8 mouse cellular contexts compared by ENCODE assay signal in the genomic region with DNA sequence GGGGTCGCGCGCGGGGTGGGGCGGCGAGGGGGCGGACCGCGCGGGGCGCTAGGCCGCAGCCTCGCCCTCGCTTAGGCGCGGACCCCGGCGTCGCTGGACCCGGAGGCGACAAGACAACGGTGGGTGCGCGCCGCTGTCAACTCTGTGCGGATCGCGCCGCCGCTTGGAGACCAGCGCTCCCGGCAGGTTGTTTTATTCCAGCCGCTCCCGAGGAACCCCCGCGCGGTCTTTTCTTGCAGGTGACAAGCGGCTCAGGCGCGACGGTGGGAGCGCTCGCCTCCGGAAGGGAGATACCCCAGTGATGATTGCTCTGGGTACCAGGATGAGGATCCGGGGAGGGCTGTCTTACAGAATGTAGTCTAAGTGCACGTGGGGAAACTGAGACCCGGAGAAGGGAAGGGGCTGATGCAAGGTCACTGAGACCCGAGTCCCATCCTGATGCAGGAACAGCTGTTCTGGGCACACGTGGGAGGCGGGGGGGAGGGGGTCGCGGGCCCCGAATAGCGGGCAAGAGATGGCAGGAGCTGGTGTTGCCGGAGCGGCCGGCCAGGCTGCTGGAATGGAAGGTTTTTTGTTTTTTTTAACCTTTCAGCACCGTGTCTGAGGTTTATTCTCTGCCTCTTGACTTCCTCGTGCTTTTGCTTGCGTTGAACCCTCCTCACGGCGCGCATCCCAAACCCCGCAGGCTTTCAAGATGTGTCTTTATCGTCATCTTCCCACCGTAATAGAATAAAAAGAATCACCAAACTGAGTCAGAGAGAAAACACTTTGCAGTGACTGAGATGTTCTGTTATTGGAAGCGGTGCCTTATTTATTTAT. TPM values are rescaled to one million over a fixed set of nuclear protein-coding genes. Genes with fewer than 3 reads are reported as not detected.
DNase-seq lines count a peak whose midpoint lies in the region; ATAC-seq and TF ChIP-seq lines count a peak whose summit lies in the region.

No protein-coding gene starts in this region.

- TF ChIP-seq POLR2A in bone marrow, adult 2 months (IDR thresholded peaks at IDR 0.05; ENCODE audit: borderline replicate concordance, control insufficient read depth, low read depth, low read length): no peak

- peak overlapping the region; percentile 35; the same call in 1 of the 2 replicates for H3K27ac ChIP-seq in bone marrow, adult 2 months (ENCODE audit: control insufficient read depth, insufficient read depth, low read depth, low read length, poor library complexity)
- peak overlapping the region; percentile 44; the same call in 1 of the 2 replicates for H3K27ac ChIP-seq in forebrain, embryonic 15.5 days (replicated peaks)
- peak overlapping the region; percentile 74 for H3K27ac ChIP-seq in liver, embryonic 13.5 days
- no peak overlapping the region; the same call in 1 of the 2 replicates for H3K27ac ChIP-seq in stomach, embryonic 14.5 days (ENCODE audit: low read length)

- H3K9me3 ChIP-seq in forebrain, embryonic 15.5 days: no peaks in the 10 kb centered on the region
- 0 out of 2 replicates have a peak, but pooled peaks cover 3% of the 10 kb centered on the region for H3K9me3 ChIP-seq in liver, embryonic 13.5 days (replicated peaks)
- no peaks in the 10 kb centered on the region for H3K9me3 ChIP-seq in stomach, embryonic 14.5 days (ENCODE audit: control insufficient read depth, low read depth, low read length)

- peak overlapping the region; percentile 72 for H3K9ac ChIP-seq in forebrain, embryonic 15.5 days (replicated peaks)
- H3K9ac ChIP-seq in liver, embryonic 13.5 days: peak overlapping the region; percentile 90
- peak overlapping the region; percentile 71 for H3K9ac ChIP-seq in stomach, embryonic 14.5 days (replicated peaks; ENCODE audit: low read depth, low read length)

- no peak for TF ChIP-seq CTCF in bone marrow, adult 2 months (IDR thresholded peaks at IDR 0.05; ENCODE audit: control insufficient read depth, insufficient read depth, low read length)

- H3K4me2 ChIP-seq in forebrain, embryonic 15.5 days (replicated peaks): peak overlapping the region; percentile 78
- H3K4me2 ChIP-seq in liver, embryonic 13.5 days: peak overlapping the region; percentile 96
- peak overlapping the region; percentile 91 for H3K4me2 ChIP-seq in stomach, embryonic 14.5 days (replicated peaks; ENCODE audit: low read depth, low read length)

- H3K4me3 ChIP-seq in bone marrow, adult 2 months (replicated peaks; ENCODE audit: control insufficient read depth, low read depth, low read length): peak overlapping the region; percentile 86
- peak overlapping the region; percentile 78 for H3K4me3 ChIP-seq in forebrain, embryonic 15.5 days
- peak overlapping the region; percentile 92 for H3K4me3 ChIP-seq in liver, embryonic 13.5 days (replicated peaks)
- H3K4me3 ChIP-seq in stomach, embryonic 14.5 days (ENCODE audit: low read depth, low read length): peak overlapping the region; percentile 93

- 0 out of 2 replicates have a peak, but pooled peaks cover 5% of the 10 kb centered on the region for H3K36me3 ChIP-seq in forebrain, embryonic 15.5 days
- peaks cover 36% of the 10 kb centered on the region for H3K36me3 ChIP-seq in liver, embryonic 13.5 days
- no peaks in the 10 kb centered on the region; the same call in 1 of the 2 replicates for H3K36me3 ChIP-seq in stomach, embryonic 14.5 days (ENCODE audit: control insufficient read depth, insufficient read depth, low read length)

- peak; percentile 43 for DNase-seq in left cerebral cortex, postnatal 4 days
- DNase-seq in left cerebral cortex, postnatal 14 days (ENCODE audit: low spot score in 2 of 2): no peak
- no peak for DNase-seq in liver, embryonic 13.5 days
- no peak for DNase-seq in T-cell, adult 2 months (ENCODE audit: low spot score)
- no peak for DNase-seq in layer of hippocampus, adult 9-11 months

- peak; percentile 84 for ATAC-seq in forebrain, embryonic 15.5 days (replicated peaks)
- ATAC-seq in liver, embryonic 13.5 days (ENCODE audit: low read depth): peak; percentile 68
- ATAC-seq in stomach, embryonic 14.5 days (ENCODE audit: insufficient number of reproducible peaks, insufficient read depth, low FRiP score, low read depth): peak; percentile 46; the same call in 1 of the 2 replicates

- peaks cover 2% of the 10 kb centered on the region; the same call in 1 of the 2 replicates for H3K4me1 ChIP-seq in bone marrow, adult 2 months (ENCODE audit: control insufficient read depth, insufficient read depth, low read length)
- H3K4me1 ChIP-seq in forebrain, embryonic 15.5 days: peaks cover 19% of the 10 kb centered on the region
- peaks cover 63% of the 10 kb centered on the region for H3K4me1 ChIP-seq in liver, embryonic 13.5 days (replicated peaks)
- H3K4me1 ChIP-seq in stomach, embryonic 14.5 days (ENCODE audit: control insufficient read depth, insufficient read depth, low read length): peaks cover 12% of the 10 kb centered on the region; the same call in 1 of the 2 replicates

- intact Hi-C loops in left cerebral cortex, postnatal 4 days (cut with DNase I): no loop called here
- intact Hi-C loops in left cerebral cortex, postnatal 14 days (cut with DNase I): no loop called here

- no peaks in the 10 kb centered on the region for H3K27me3 ChIP-seq in forebrain, embryonic 15.5 days
- H3K27me3 ChIP-seq in liver, embryonic 13.5 days: no peaks in the 10 kb centered on the region
- H3K27me3 ChIP-seq in stomach, embryonic 14.5 days (ENCODE audit: control insufficient read depth, insufficient read depth, low read length): no peaks in the 10 kb centered on the region

- 2% methylated on average over 67 of the region's 67 CpGs for WGBS in bone marrow, adult 2 months
- WGBS in forebrain, embryonic 15.5 days: under 1% methylated on average over 66 of the region's 67 CpGs
- WGBS in liver, embryonic 13.5 days (ENCODE audit: insufficient replicate concordance): under 1% methylated on average over 67 of the region's 67 CpGs
- 2% methylated on average over 66 of the region's 67 CpGs for WGBS in stomach, embryonic 14.5 days

RNA-seq across cellular contexts. Expression of a gene that starts 0.6 kb away (rescaled TPM):
- 10 to 100 TPM; 49.3 to 51.0 TPM for total RNA-seq in left cerebral cortex, postnatal 4 days (2021)
- 10 to 100 TPM; 45.8 to 48.0 TPM for total RNA-seq in left cerebral cortex, postnatal 14 days (2021)
- 11.6 and 22.3 TPM in 2 replicates for polyA plus RNA-seq in bone marrow, adult 2 months (2011; ENCODE audit: insufficient read depth, insufficient read length, low replicate concordance, missing spikeins)
- polyA plus RNA-seq in forebrain, embryonic 15.5 days (2015; fragmentation: Nextera tagmentation; extraction: Ambion mirVana): 54.7 and 59.0 TPM in 2 replicates
- 32.8 and 37.7 TPM in 2 replicates for polyA plus RNA-seq in liver, embryonic 13.5 days (2015; fragmentation: Nextera tagmentation; extraction: Ambion mirVana)
- 41.0 and 42.1 TPM in 2 replicates for polyA plus RNA-seq in stomach, embryonic 14.5 days (2014; fragmentation: Nextera tagmentation; extraction: Ambion mirVana)

RNA-seq across cellular contexts. Expression of a gene that starts 12.9 kb away (rescaled TPM):
- 100 to 1,000 TPM; 111 to 120 TPM for total RNA-seq in left cerebral cortex, postnatal 4 days (2021)
- 10 to 100 TPM; 90.1 to 95.7 TPM for total RNA-seq in left cerebral cortex, postnatal 14 days (2021)
- polyA plus RNA-seq in bone marrow, adult 2 months (2011; ENCODE audit: insufficient read depth, insufficient read length, low replicate concordance, missing spikeins): 59.7 and 114 TPM in 2 replicates
- polyA plus RNA-seq in forebrain, embryonic 15.5 days (2015; fragmentation: Nextera tagmentation; extraction: Ambion mirVana): 138 and 142 TPM in 2 replicates
- polyA plus RNA-seq in liver, embryonic 13.5 days (2015; fragmentation: Nextera tagmentation; extraction: Ambion mirVana): 19.7 and 21.4 TPM in 2 replicates
- 78.2 and 81.9 TPM in 2 replicates for polyA plus RNA-seq in stomach, embryonic 14.5 days (2014; fragmentation: Nextera tagmentation; extraction: Ambion mirVana)

RNA-seq across cellular contexts. Expression of a gene that starts 53.3 kb away (rescaled TPM):
- 1 to 10 TPM; 1.9 TPM for total RNA-seq in left cerebral cortex, postnatal 4 days (2021)
- 1 to 10 TPM; 5.7 to 6.8 TPM for total RNA-seq in left cerebral cortex, postnatal 14 days (2021)
- polyA plus RNA-seq in bone marrow, adult 2 months (2011; ENCODE audit: insufficient read depth, insufficient read length, low replicate concordance, missing spikeins): not detected in 2 replicates
- polyA plus RNA-seq in forebrain, embryonic 15.5 days (2015; fragmentation: Nextera tagmentation; extraction: Ambion mirVana): 1.0 and 2.2 TPM in 2 replicates
- polyA plus RNA-seq in liver, embryonic 13.5 days (2015; fragmentation: Nextera tagmentation; extraction: Ambion mirVana): 0.83 and 1.3 TPM in 2 replicates
- 1.9 and 3.2 TPM in 2 replicates for polyA plus RNA-seq in stomach, embryonic 14.5 days (2014; fragmentation: Nextera tagmentation; extraction: Ambion mirVana)

RNA-seq across cellular contexts. Expression of a gene that starts 54.0 kb away (rescaled TPM):
- 100 to 1,000 TPM; 159 to 164 TPM for total RNA-seq in left cerebral cortex, postnatal 4 days (2021)
- total RNA-seq in left cerebral cortex, postnatal 14 days (2021): 100 to 1,000 TPM; 152 to 170 TPM
- 161 and 240 TPM in 2 replicates for polyA plus RNA-seq in bone marrow, adult 2 months (2011; ENCODE audit: insufficient read depth, insufficient read length, low replicate concordance, missing spikeins)
- polyA plus RNA-seq in forebrain, embryonic 15.5 days (2015; fragmentation: Nextera tagmentation; extraction: Ambion mirVana): 137 and 144 TPM in 2 replicates
- 99.8 and 102 TPM in 2 replicates for polyA plus RNA-seq in liver, embryonic 13.5 days (2015; fragmentation: Nextera tagmentation; extraction: Ambion mirVana)
- 132 and 140 TPM in 2 replicates for polyA plus RNA-seq in stomach, embryonic 14.5 days (2014; fragmentation: Nextera tagmentation; extraction: Ambion mirVana)
